Mouse (Mus musculus): ENCODE data around the gene Clic6. TPM values are rescaled to one million over a fixed set of nuclear protein-coding genes. Genes with fewer than 3 reads are reported as not detected.

Gene Clic6
- total and polyA plus RNA-seq, 3 experiments: not detected

DNA sequence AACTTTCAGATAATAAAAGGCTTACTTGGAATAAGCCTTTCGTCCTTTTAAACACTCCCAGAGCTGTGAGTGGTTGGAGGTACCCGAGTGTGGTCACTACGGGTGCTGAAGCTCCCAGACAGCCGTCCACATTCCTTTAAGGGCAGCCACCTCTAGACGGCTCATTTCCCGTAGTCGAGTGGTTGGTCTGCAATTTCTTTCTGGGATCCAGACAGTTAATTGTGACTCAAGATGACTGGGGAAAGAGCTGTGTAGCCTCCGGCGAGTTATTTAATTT is 66.5 kb downstream of the Clic6 start (continued):
- no peak for TF ChIP-seq BHLHE40 (IDR thresholded peaks at IDR 0.05; ENCODE audit: borderline replicate concordance, low read depth, low read length)
- no peak for TF ChIP-seq TBP (IDR thresholded peaks at IDR 0.05; ENCODE audit: low read depth, low read length)

DNA sequence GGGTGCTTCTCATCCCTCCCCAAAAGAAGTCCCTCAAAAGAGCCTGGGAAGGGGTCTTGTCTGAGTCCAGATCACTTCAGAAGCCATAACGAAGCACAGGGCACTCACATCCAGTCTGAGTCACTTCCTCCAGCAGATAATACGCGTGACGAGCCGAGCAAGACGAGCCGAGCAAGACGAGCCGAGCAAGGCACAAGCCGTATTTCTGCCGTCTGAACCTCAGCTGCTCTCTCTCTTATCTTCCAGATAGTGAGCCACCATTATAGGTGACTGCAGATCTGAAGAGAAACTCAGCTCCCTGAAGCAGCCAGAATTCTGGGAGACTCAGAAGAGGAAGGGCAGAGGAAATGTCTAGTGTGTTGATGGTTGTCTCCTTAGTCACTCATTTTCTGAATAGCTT is 67.3 kb downstream of the Clic6 start:
- no peak for TF ChIP-seq ELF1 (IDR thresholded peaks at IDR 0.05; ENCODE audit: low read depth, low read length)
- TF ChIP-seq MAZ (IDR thresholded peaks at IDR 0.05; ENCODE audit: low read depth, low read length): no peak
- TF ChIP-seq UBTF (IDR thresholded peaks at IDR 0.05; ENCODE audit: borderline replicate concordance, insufficient read depth, low read depth, low read length): no peak
- TF ChIP-seq MXI1 (IDR thresholded peaks at IDR 0.05; ENCODE audit: low read depth, low read length): no peak
- TF ChIP-seq NELFE (IDR thresholded peaks at IDR 0.05; ENCODE audit: low read depth, low read length): no peak
- TF ChIP-seq MYB (IDR thresholded peaks at IDR 0.05; ENCODE audit: low read depth, low read length): no peak
- no peak; the same call in 1 of the 2 replicates for TF ChIP-seq JUND (IDR thresholded peaks at IDR 0.05; ENCODE audit: low read depth, low read length)
- no peak for TF ChIP-seq CHD1 (IDR thresholded peaks at IDR 0.05; ENCODE audit: low read depth, low read length)
- no peak for TF ChIP-seq ZNF384 (IDR thresholded peaks at IDR 0.05; ENCODE audit: low read depth, low read length)
- TF ChIP-seq SMC3 (IDR thresholded peaks at IDR 0.05; ENCODE audit: low read depth, low read length): peak; percentile 4; the same call in 1 of the 2 replicates
- TF ChIP-seq NRF1 (IDR thresholded peaks at IDR 0.05; ENCODE audit: insufficient read depth, low read depth, low read length, poor library complexity, severe bottlenecking): no peak
- TF ChIP-seq ZMIZ1 (IDR thresholded peaks at IDR 0.05; ENCODE audit: low read depth, low read length): no peak
- TF ChIP-seq TBP (IDR thresholded peaks at IDR 0.05; ENCODE audit: low read depth, low read length): no peak
- peak; percentile 77 for TF ChIP-seq GATA1 (IDR thresholded peaks at IDR 0.05; ENCODE audit: low read depth, low read length)
- no peak for TF ChIP-seq MAX (IDR thresholded peaks at IDR 0.05; ENCODE audit: low read length)
- no peak for TF ChIP-seq POLR2AphosphoS5 (IDR thresholded peaks at IDR 0.05; ENCODE audit: borderline replicate concordance, low read depth, low read length)
- peak; percentile 88 for TF ChIP-seq RCOR1 (IDR thresholded peaks at IDR 0.05; ENCODE audit: low read depth, low read length)
- no peak for TF ChIP-seq GABPA (IDR thresholded peaks at IDR 0.05; ENCODE audit: low read depth, low read length)
- peak; percentile 36 to 50; a peak in 3 of 4 replicates for TF ChIP-seq EP300 (IDR thresholded peaks at IDR 0.05; ENCODE audit: low read depth in 1 of 2, low read length in 2 of 2)
- TF ChIP-seq SIN3A (IDR thresholded peaks at IDR 0.05; ENCODE audit: low read length): no peak
- no peak for TF ChIP-seq MYC (IDR thresholded peaks at IDR 0.05; ENCODE audit: low read depth, low read length)
- TF ChIP-seq RAD21 (IDR thresholded peaks at IDR 0.05; ENCODE audit: low read depth, low read length): no peak
- no peak for TF ChIP-seq TCF12 (IDR thresholded peaks at IDR 0.05; ENCODE audit: low read depth, low read length)
- no peak for TF ChIP-seq CTCF (IDR thresholded peaks at IDR 0.05 in 2 of 3, conservative IDR thresholded peaks at IDR 0.05 in 1 of 3; ENCODE audit: control insufficient read depth in 1 of 3, insufficient read depth in 1 of 3, low read depth in 2 of 3, low read length in 3 of 3, poor library complexity in 1 of 3, severe bottlenecking in 1 of 3)
- TF ChIP-seq BHLHE40 (IDR thresholded peaks at IDR 0.05; ENCODE audit: borderline replicate concordance, low read depth, low read length): peak; percentile 86
- no peak for TF ChIP-seq USF1 (IDR thresholded peaks at IDR 0.05; ENCODE audit: low read depth, low read length)
- 0 out of 2 replicates have a peak, but pooled peaks have one; percentile 35 for TF ChIP-seq ETS1 (IDR thresholded peaks at IDR 0.05; ENCODE audit: low read depth, low read length)
- TF ChIP-seq CHD2 (IDR thresholded peaks at IDR 0.05; ENCODE audit: low read length): no peak
- no peak for TF ChIP-seq MAFK (IDR thresholded peaks at IDR 0.05; ENCODE audit: borderline replicate concordance, low read depth, low read length)
- TF ChIP-seq ZC3H11A (IDR thresholded peaks at IDR 0.05; ENCODE audit: low read depth, low read length): no peak
- no peaks in the 10 kb centered on the region for H3K9me3 ChIP-seq (replicated peaks; ENCODE audit: insufficient read depth, low read length)
- H3K27ac ChIP-seq (ENCODE audit: control insufficient read depth, low read depth, low read length): no peak overlapping the region
- no peaks in the 10 kb centered on the region for H3K79me2 ChIP-seq (ENCODE audit: control insufficient read depth, insufficient read depth, low read length, poor library complexity)
- DNase-seq (ENCODE audit: low read depth, low spot score): peak; percentile 77
- H3K36me3 ChIP-seq (ENCODE audit: control insufficient read depth in 1 of 2, insufficient read depth in 2 of 2, low read length in 2 of 2): peaks cover 0 to 18% of the 10 kb centered on the region in 2 experiments; a peak in 2 of 4 replicates
- peaks cover 0 to 31% of the 10 kb centered on the region in 2 experiments; a peak in 2 of 4 replicates for H3K4me1 ChIP-seq (ENCODE audit: control insufficient read depth in 1 of 2, insufficient read depth in 2 of 2, low read length in 2 of 2)
- H3K4me3 ChIP-seq (ENCODE audit: control insufficient read depth in 1 of 2, insufficient read depth in 1 of 2, low read depth in 2 of 2, low read length in 2 of 2): no peak overlapping the region
- no peak overlapping the region for H3K9ac ChIP-seq (ENCODE audit: control insufficient read depth, low read depth, low read length, poor library complexity, severe bottlenecking)
- H3K27me3 ChIP-seq (ENCODE audit: control insufficient read depth in 1 of 2, insufficient read depth in 2 of 2, low read length in 2 of 2): no peaks in the 10 kb centered on the region; a peak in 2 of 4 replicates
